31 mouse cellular contexts compared by ENCODE assay signal in genomic region chr10:128995796-128996195, GRCm38 (mm10). TPM values are rescaled to one million over a fixed set of nuclear protein-coding genes. Genes with fewer than 3 reads are reported as not detected.
"Had no signal": no experiment of that assay in that cellular context is flagged by ENCODE, and none has a peak within 500 bp of the region (broad histone marks: within the 10 kb centered on the region; RNA-seq: fewer than 3 reads in every experiment).

No protein-coding gene starts in this region.

- H3K9ac ChIP-seq: limb, embryonic 13.5 days; liver, embryonic 13.5 days; stomach, embryonic 15.5 days had no signal

- H3K4me1 ChIP-seq: limb, embryonic 13.5 days; liver, embryonic 13.5 days; stomach, embryonic 15.5 days had no signal

- H3K4me3 ChIP-seq: left cerebral cortex, adult 2 months; limb, embryonic 13.5 days; liver, embryonic 13.5 days; stomach, embryonic 15.5 days had no signal

- H3K27me3 ChIP-seq: limb, embryonic 13.5 days; liver, embryonic 13.5 days; stomach, embryonic 15.5 days had no signal

- H3K27ac ChIP-seq: left cerebral cortex, adult 2 months; limb, embryonic 13.5 days; liver, embryonic 13.5 days; stomach, embryonic 15.5 days had no signal

- H3K4me2 ChIP-seq: limb, embryonic 13.5 days; liver, embryonic 13.5 days; midbrain, embryonic 11.5 days; stomach, embryonic 15.5 days had no signal

- H3K9me3 ChIP-seq: limb, embryonic 13.5 days; liver, embryonic 13.5 days; stomach, embryonic 15.5 days had no signal

- H3K36me3 ChIP-seq: limb, embryonic 13.5 days; liver, embryonic 13.5 days; stomach, embryonic 15.5 days had no signal

- DNase-seq: kidney, adult 18-20 months; kidney, adult 9 months; kidney, postnatal 36 days; layer of hippocampus, postnatal 36 days; liver, embryonic 13.5 days; lung, adult 2 months; lung, postnatal 14 days; lung, postnatal 4 days; midbrain, embryonic 14.5 days; retina, postnatal 1 day; right cerebral cortex, postnatal 25 days; spleen, adult 18-20 months; thymus, postnatal 25 days had no signal

RNA-seq across cellular contexts. Expression of gene Olfr9, which starts 6.6 kb away (rescaled TPM):
- total RNA-seq: layer of hippocampus, adult 8-10 months; layer of hippocampus, postnatal 10 days; layer of hippocampus, postnatal 36 days; left cerebral cortex, adult 2 months; left cerebral cortex, postnatal 10 days; left cerebral cortex, postnatal 36 days; liver, adult 2 months; megakaryocyte progenitor cell, adult 5-6 weeks; megakaryocyte-erythroid progenitor cell, adult 5-6 weeks; midbrain, postnatal 0 days had no signal
- polyA plus RNA-seq: kidney, embryonic 16.5 days; limb, embryonic 13.5 days; liver, embryonic 13.5 days; liver, embryonic 16.5 days; lung, adult 2 months; lung, embryonic 16.5 days; midbrain, embryonic 11.5 days; midbrain, embryonic 14.5 days; midbrain, postnatal 0 days; neural tube, embryonic 11.5 days; stomach, embryonic 15.5 days; thymus, postnatal 0 days had no signal

RNA-seq across cellular contexts. Expression of gene Olfr763, which starts 14.8 kb away (rescaled TPM):
- total RNA-seq: layer of hippocampus, adult 8-10 months; layer of hippocampus, postnatal 10 days; layer of hippocampus, postnatal 36 days; left cerebral cortex, adult 2 months; left cerebral cortex, postnatal 10 days; left cerebral cortex, postnatal 36 days; liver, adult 2 months; megakaryocyte progenitor cell, adult 5-6 weeks; megakaryocyte-erythroid progenitor cell, adult 5-6 weeks; midbrain, postnatal 0 days; neutrophil, adult 5-6 weeks had no signal
- polyA plus RNA-seq: kidney, embryonic 16.5 days; limb, embryonic 13.5 days; liver, adult 2 months; liver, embryonic 13.5 days; liver, embryonic 16.5 days; lung, adult 2 months; lung, embryonic 16.5 days; midbrain, embryonic 11.5 days; midbrain, embryonic 14.5 days; midbrain, postnatal 0 days; neural tube, embryonic 11.5 days; stomach, embryonic 15.5 days; thymus, postnatal 0 days had no signal

RNA-seq across cellular contexts. Expression of gene Mettl7b, which starts 35.0 kb away (rescaled TPM):
- total RNA-seq: layer of hippocampus, adult 8-10 months; layer of hippocampus, postnatal 10 days; layer of hippocampus, postnatal 36 days; left cerebral cortex, adult 2 months; left cerebral cortex, postnatal 10 days; left cerebral cortex, postnatal 36 days; megakaryocyte progenitor cell, adult 5-6 weeks; megakaryocyte-erythroid progenitor cell, adult 5-6 weeks; midbrain, postnatal 0 days; neutrophil, adult 5-6 weeks had no signal
- polyA plus RNA-seq: liver, embryonic 13.5 days; midbrain, embryonic 11.5 days; midbrain, embryonic 14.5 days; midbrain, postnatal 0 days; neural tube, embryonic 11.5 days had no signal

RNA-seq across cellular contexts. Expression of gene Olfr764-ps1, which starts 43.9 kb away (rescaled TPM):
- total RNA-seq: layer of hippocampus, adult 8-10 months; layer of hippocampus, postnatal 10 days; layer of hippocampus, postnatal 36 days; left cerebral cortex, adult 2 months; left cerebral cortex, postnatal 10 days; left cerebral cortex, postnatal 36 days; liver, adult 2 months; megakaryocyte progenitor cell, adult 5-6 weeks; megakaryocyte-erythroid progenitor cell, adult 5-6 weeks; midbrain, postnatal 0 days; neutrophil, adult 5-6 weeks had no signal
- polyA plus RNA-seq: kidney, embryonic 16.5 days; limb, embryonic 13.5 days; liver, adult 2 months; liver, embryonic 13.5 days; liver, embryonic 16.5 days; lung, adult 2 months; lung, embryonic 16.5 days; midbrain, embryonic 11.5 days; midbrain, embryonic 14.5 days; midbrain, postnatal 0 days; neural tube, embryonic 11.5 days; stomach, embryonic 15.5 days; thymus, postnatal 0 days had no signal

RNA-seq across cellular contexts. Expression of gene Olfr765, which starts 54.0 kb away (rescaled TPM):
- total RNA-seq: layer of hippocampus, adult 8-10 months; layer of hippocampus, postnatal 10 days; layer of hippocampus, postnatal 36 days; left cerebral cortex, adult 2 months; left cerebral cortex, postnatal 10 days; left cerebral cortex, postnatal 36 days; liver, adult 2 months; megakaryocyte progenitor cell, adult 5-6 weeks; megakaryocyte-erythroid progenitor cell, adult 5-6 weeks; midbrain, postnatal 0 days; neutrophil, adult 5-6 weeks had no signal
- polyA plus RNA-seq: kidney, embryonic 16.5 days; limb, embryonic 13.5 days; liver, adult 2 months; liver, embryonic 13.5 days; liver, embryonic 16.5 days; lung, adult 2 months; lung, embryonic 16.5 days; midbrain, embryonic 11.5 days; midbrain, embryonic 14.5 days; midbrain, postnatal 0 days; neural tube, embryonic 11.5 days; stomach, embryonic 15.5 days; thymus, postnatal 0 days had no signal
